Mouse (Mus musculus): ENCODE measurements around the gene Gstp3. TPM values are rescaled to one million over a fixed set of nuclear protein-coding genes. Genes with fewer than 3 reads are reported as not detected.
A peak's percentile ranks its signal among the peaks of the same experiment; 100 is the strongest.

Gstp3 gene
- total RNA-seq, 2 experiments from 2014 or later, result not detected

DNA sequence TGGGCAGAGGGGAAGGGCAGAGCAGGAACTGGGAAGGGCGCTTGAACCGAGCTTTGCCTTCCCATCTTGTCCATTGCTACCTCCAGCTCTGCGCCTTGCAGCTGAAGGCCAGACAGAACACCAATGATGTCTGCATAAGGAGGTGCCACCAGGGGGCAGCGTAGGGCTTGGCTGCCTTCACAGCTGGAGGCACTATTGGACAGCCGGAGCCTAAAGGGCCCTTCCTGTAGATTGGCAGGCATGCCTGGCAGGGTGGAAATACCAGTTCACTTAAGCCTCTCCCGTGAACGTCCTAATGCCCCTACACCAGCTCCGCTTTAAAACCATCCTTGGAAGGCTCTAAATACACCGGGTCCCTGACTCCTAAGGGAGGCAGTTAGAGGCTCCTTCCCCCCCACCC, 39.7 kb upstream of the Gstp3 start:
- Histone ChIP-seq H3K4me3 (no peak overlapping the region; the same call in 1 of the 2 replicates), H3K27ac (peak overlapping the region; percentile 86)
- intact Hi-C loops (cut with DNase I), result loop anchor here (5.0 kb wide), 1 partner anchor 103 kb away; the partner anchor contains the start of gene Rad9a
- peak; percentile 87 for DNase-seq (ENCODE audit: extremely low spot score in 1 of 2, low spot score in 2 of 2)
- TF ChIP-seq CTCF (IDR thresholded peaks at IDR 0.05), result peak; percentile 93

- no peak overlapping the region for H3K4me3 ChIP-seq
- no peak overlapping the region for H3K27ac ChIP-seq
- DNase-seq (ENCODE audit: extremely low spot score in 1 of 2, low spot score in 2 of 2), result no peak
- intact Hi-C loops (cut with DNase I), result loop anchor here (5.0 kb wide), 1 partner anchor 104 kb away; the partner anchor contains the start of gene Rad9a
- TF ChIP-seq CTCF (IDR thresholded peaks at IDR 0.05), result no peak
Measured at GRCm38 (mm10) chr19:4098426-4098825, 39.1 kb upstream of the Gstp3 start.

DNA sequence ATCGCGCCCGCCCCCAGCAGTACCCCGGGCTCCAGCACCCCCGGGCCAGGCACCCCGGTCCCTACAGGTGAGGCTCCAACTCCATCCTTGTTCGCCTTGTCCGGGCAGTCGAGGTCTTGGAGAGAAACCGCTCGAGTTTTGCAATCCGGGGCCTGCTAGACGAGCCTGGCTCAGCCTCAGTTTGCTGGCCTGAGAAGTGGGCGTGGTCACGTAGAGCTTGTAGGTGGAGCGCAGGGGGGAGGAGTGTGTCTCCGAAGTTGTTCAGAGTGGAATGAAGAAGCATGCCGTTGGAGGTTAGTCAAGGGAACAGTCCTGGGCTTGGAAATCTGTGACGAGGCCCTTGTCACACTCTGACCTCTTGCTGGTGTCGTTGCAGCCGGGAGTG, 38.1 kb upstream of the Gstp3 start:
- Histone ChIP-seq H3K4me3 (peak overlapping the region; percentile 70), H3K27ac (peak overlapping the region; percentile 94)
- intact Hi-C loops (cut with DNase I), result loop anchor here (2.0 to 5.0 kb wide), 2 partner anchors 105 to 133 kb away; partner anchors contain the start of genes Pold4 and Rad9a
- no peak for DNase-seq (ENCODE audit: extremely low spot score in 1 of 2, low spot score in 2 of 2)
- TF ChIP-seq CTCF (IDR thresholded peaks at IDR 0.05), result no peak; the same call in 1 of the 2 replicates

GRCm38 (mm10) chr19:4096642-4097440, 37.5 kb upstream of the Gstp3 start, which contains the start of gene Cdk2ap2:
Gene Cdk2ap2, plus strand, starts transcription at chr19:4097182.
- H3K4me3 ChIP-seq, result peak within 1 kb of the TSS; percentile 70
- intact Hi-C loops (cut with DNase I), result loop anchor here (2.0 to 5.0 kb wide), 2 partner anchors 105 to 134 kb away; partner anchors contain the start of genes Pold4 and Rad9a
- no peak; the same call in 1 of the 2 replicates for TF ChIP-seq CTCF (IDR thresholded peaks at IDR 0.05)
- H3K27ac ChIP-seq, result peak within 1 kb of the TSS; percentile 94
- peak; percentile 100 for DNase-seq (ENCODE audit: extremely low spot score in 1 of 2, low spot score in 2 of 2)

DNA sequence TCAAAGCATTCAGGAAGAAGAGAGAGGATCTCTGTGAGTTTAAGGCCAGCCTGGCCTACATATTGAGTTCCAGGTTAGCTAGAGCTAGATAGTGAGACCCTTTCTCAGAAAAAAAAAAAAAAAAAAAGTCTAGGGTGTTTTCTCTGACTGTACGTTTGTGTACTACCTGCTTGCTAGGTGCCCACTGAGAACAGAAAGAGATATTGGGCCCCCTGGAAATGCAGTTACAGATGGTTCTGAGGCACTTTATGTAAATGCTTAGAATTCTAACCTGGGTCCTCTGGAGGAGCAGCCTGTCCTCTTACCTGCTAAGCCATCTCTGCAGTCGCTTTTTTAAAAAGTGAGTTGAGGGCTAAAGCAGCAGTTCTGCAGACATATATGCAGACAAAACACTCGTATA, 36.4 kb upstream of the Gstp3 start:
- DNase-seq (ENCODE audit: extremely low spot score in 1 of 2, low spot score in 2 of 2), result no peak
- intact Hi-C loops (cut with DNase I), result loop anchor here (2.0 to 5.0 kb wide), 2 partner anchors 106 to 135 kb away; partner anchors contain the start of genes Pold4 and Rad9a
- Histone ChIP-seq H3K27ac (0 out of 2 replicates have a peak overlapping the region, but pooled peaks have one; percentile 3), H3K4me3 (no peak overlapping the region)
- no peak for TF ChIP-seq CTCF (IDR thresholded peaks at IDR 0.05)

GRCm38 (mm10) chr19:4094774-4095303, 35.5 kb upstream of the Gstp3 start:
- intact Hi-C loops (cut with DNase I), result loop anchor here (5.0 kb wide), 1 partner anchor 107 kb away; the partner anchor contains the start of gene Rad9a

DNA sequence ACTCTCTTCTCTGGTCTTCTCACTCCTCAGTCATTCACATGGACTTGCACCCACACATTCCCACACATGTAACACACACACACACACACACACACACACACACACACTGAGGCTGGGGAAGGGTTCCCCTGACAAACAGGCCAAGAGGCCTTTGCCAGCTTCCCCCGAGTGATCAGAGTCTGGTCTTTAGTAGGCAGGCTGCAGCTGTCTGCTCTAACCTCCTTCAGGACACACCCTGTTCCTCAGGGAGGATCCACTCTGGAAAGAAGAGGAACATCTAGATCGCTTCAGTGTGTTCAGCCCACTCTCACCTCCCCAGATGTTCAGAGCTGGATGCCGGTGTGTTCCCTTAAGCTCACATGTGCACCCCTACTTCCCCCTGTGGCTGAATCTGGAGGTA, 35.0 kb upstream of the Gstp3 start:
- no peak overlapping the region for H3K4me3 ChIP-seq
- intact Hi-C loops (cut with DNase I), result no loop called here
- H3K27ac ChIP-seq, result no peak overlapping the region
- DNase-seq (ENCODE audit: extremely low spot score in 1 of 2, low spot score in 2 of 2), result no peak
- TF ChIP-seq CTCF (IDR thresholded peaks at IDR 0.05), result no peak

More at GRCm38 (mm10) chr19:4094774-4095303, 35.5 kb upstream of the Gstp3 start:
- no peak for DNase-seq (ENCODE audit: extremely low spot score in 1 of 2, low spot score in 2 of 2)
- no peak for TF ChIP-seq CTCF (IDR thresholded peaks at IDR 0.05)
- H3K27ac ChIP-seq, result no peak overlapping the region
- no peak overlapping the region for H3K4me3 ChIP-seq

DNA sequence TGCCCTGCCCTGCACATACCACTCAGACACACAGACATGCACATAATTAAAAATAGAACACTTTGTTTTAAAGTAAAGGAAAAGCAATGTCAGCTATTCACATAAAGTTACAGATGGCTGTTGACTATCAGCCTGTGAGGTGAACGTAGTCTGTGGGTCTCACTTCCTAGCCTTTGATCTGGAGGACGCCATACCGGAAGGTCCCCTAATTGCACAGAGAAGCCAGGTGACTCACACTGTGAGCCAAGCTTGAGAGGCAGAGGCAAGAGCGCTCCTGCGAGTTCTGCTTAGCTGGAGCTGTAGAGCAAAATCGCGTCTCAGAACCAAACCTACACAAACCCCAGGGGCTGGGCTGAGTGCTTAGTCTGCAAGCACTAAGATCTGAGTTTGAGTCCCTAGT, 34.4 kb upstream of the Gstp3 start:
- no peak for TF ChIP-seq CTCF (IDR thresholded peaks at IDR 0.05)
- intact Hi-C loops (cut with DNase I), result no loop called here
- H3K27ac ChIP-seq, result no peak overlapping the region
- DNase-seq (ENCODE audit: extremely low spot score in 1 of 2, low spot score in 2 of 2), result no peak
- no peak overlapping the region for H3K4me3 ChIP-seq

DNA sequence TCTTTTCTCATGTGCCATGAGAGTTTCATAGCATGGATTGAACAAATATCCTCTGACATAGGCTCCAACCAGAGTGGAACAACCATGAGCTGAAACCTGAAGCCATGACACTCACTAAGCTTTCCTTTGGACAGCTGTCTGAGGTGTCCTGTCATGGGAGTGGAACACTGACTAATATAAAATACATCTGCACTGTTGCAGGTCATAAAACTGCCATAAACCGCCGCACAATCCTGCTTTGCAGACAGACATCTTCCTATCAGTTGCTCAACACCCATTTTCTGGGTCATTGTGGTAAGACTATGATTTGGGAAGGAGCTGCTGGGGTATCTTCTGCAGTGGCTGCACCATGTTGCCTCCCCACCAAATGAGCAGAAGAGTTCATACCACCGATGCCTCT, 33.4 kb upstream of the Gstp3 start:
- intact Hi-C loops (cut with DNase I), result no loop called here
- no peak for TF ChIP-seq CTCF (IDR thresholded peaks at IDR 0.05)
- no peak overlapping the region for H3K27ac ChIP-seq
- no peak overlapping the region for H3K4me3 ChIP-seq
- DNase-seq (ENCODE audit: extremely low spot score in 1 of 2, low spot score in 2 of 2), result no peak

DNA sequence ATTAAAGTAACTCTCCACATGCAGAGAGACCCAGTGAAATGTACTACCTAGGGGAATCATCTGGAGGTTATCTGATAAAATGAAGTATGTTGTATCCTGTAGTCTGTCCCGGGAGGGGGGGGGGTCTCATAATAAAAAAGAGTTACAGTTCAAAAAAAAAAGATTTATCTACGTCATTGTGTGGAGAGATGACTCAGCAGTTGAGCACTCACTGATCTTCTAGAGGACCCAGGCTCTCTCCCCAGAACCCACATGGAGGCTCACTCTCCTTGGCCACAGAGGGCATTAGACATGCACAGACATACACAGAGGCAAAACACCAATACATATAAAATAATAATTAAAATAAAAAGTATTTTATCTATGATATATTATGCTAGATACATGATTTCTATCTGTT, 32.0 kb upstream of the Gstp3 start:
- intact Hi-C loops (cut with DNase I), result no loop called here
- H3K4me3 ChIP-seq, result no peak overlapping the region
- TF ChIP-seq CTCF (IDR thresholded peaks at IDR 0.05), result no peak
- H3K27ac ChIP-seq, result no peak overlapping the region
- no peak for DNase-seq (ENCODE audit: extremely low spot score in 1 of 2, low spot score in 2 of 2)

DNA sequence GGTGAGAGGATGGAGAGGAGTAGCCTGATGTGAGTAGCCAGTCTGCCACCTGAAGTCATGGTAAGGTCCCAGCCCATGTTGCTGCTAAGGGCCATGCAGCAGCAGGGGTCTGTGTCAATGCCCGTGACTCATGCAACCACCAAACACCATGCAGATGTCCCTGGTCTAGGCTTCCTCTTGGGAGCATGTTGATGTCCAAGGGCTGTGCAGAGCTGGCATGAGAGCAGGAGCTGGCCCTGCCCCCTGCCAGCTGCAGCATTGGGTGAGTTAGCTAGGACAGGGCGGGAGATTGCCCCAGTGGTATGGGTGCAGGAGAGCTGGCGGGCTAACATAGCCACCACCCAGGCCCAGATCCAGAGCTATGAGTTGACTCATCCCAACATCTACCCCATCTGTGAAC, 31.1 kb upstream of the Gstp3 start:
- TF ChIP-seq CTCF (IDR thresholded peaks at IDR 0.05), result no peak

DNA sequence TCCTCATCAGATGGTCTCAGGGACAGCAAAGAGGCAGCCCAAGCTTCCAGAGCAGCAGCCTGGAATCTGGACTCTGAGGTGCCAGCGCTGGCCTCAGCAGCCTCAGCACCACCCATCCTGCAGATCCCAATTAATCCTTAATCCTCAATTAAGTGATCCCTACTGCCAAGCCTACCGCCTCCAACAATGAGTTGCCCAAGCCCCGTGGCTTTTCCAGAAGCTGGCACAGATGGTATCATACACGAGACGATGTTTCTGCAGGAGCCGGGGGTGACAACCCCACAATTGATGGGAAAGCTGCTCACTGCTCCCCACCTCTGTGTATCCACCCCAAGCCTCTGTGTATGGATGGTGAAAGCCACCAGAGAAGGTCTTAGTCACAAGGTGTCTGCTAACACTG, 29.8 kb upstream of the Gstp3 start:
- Histone ChIP-seq H3K27ac (no peak overlapping the region), H3K4me3 (no peak overlapping the region)
- no peak for DNase-seq (ENCODE audit: extremely low spot score in 1 of 2, low spot score in 2 of 2)
- intact Hi-C loops (cut with DNase I), result loop anchor here (10.0 kb wide), 1 partner anchor 134 kb away; the partner anchor contains the start of gene Aldh3b3
- no peak for TF ChIP-seq CTCF (IDR thresholded peaks at IDR 0.05)

More for the DNA sequence above, 31.1 kb upstream of the Gstp3 start:
- DNase-seq (ENCODE audit: extremely low spot score in 1 of 2, low spot score in 2 of 2), result no peak
- Histone ChIP-seq H3K27ac (no peak overlapping the region), H3K4me3 (no peak overlapping the region)
- intact Hi-C loops (cut with DNase I), result no loop called here
